Mouse (Mus musculus): ENCODE results near the gene Hhat. TPM values are rescaled to one million over a fixed set of nuclear protein-coding genes. Genes with fewer than 3 reads are reported as not detected.

Hhat gene
- polyA plus RNA-seq, 1 experiment: 0.39 TPM

- no peak for TF ChIP-seq CTCF (IDR thresholded peaks at IDR 0.05; ENCODE audit: low read depth, low read length)
- no peak for TF ChIP-seq POLR2A (IDR thresholded peaks at IDR 0.05; ENCODE audit: borderline replicate concordance, low read depth, low read length)
- H3K4me3 ChIP-seq (ENCODE audit: insufficient read depth, low read length): no peak overlapping the region
- no peaks in the 10 kb centered on the region for H3K4me1 ChIP-seq (ENCODE audit: control insufficient read depth, insufficient read depth, low read length)
Observed at GRCm38 (mm10) chr1:192663092-192663491, 107.9 kb downstream of the Hhat start.

GRCm38 (mm10) chr1:192661612-192662011, 109.4 kb downstream of the Hhat start:
- H3K4me3 ChIP-seq (ENCODE audit: insufficient read depth, low read length): no peak overlapping the region
- no peaks in the 10 kb centered on the region for H3K4me1 ChIP-seq (ENCODE audit: control insufficient read depth, insufficient read depth, low read length)
- H3K27ac ChIP-seq (ENCODE audit: insufficient read depth, low read depth, low read length): no peak overlapping the region
- no peak for TF ChIP-seq CTCF (IDR thresholded peaks at IDR 0.05; ENCODE audit: low read depth, low read length)
- TF ChIP-seq POLR2A (IDR thresholded peaks at IDR 0.05; ENCODE audit: borderline replicate concordance, low read depth, low read length): no peak

More at GRCm38 (mm10) chr1:192663092-192663491, 107.9 kb downstream of the Hhat start:
- no peak overlapping the region for H3K27ac ChIP-seq (ENCODE audit: insufficient read depth, low read depth, low read length)

GRCm38 (mm10) chr1:192657417-192657816, 113.6 kb downstream of the Hhat start:
- TF ChIP-seq POLR2A (IDR thresholded peaks at IDR 0.05; ENCODE audit: borderline replicate concordance, low read depth, low read length) (no peak), CTCF (IDR thresholded peaks at IDR 0.05; ENCODE audit: low read depth, low read length) (no peak)
- Histone ChIP-seq H3K4me3 (ENCODE audit: insufficient read depth, low read length) (no peak overlapping the region), H3K27ac (ENCODE audit: insufficient read depth, low read depth, low read length) (no peak overlapping the region), H3K4me1 (ENCODE audit: control insufficient read depth, insufficient read depth, low read length) (no peaks in the 10 kb centered on the region)

GRCm38 (mm10) chr1:192651981-192652605, 118.9 kb downstream of the Hhat start:
- TF ChIP-seq POLR2A (IDR thresholded peaks at IDR 0.05; ENCODE audit: borderline replicate concordance, low read depth, low read length): no peak
- TF ChIP-seq CTCF (IDR thresholded peaks at IDR 0.05; ENCODE audit: low read depth, low read length): no peak
- Histone ChIP-seq H3K27ac (ENCODE audit: insufficient read depth, low read depth, low read length) (no peak overlapping the region), H3K4me3 (ENCODE audit: insufficient read depth, low read length) (no peak overlapping the region), H3K4me1 (ENCODE audit: control insufficient read depth, insufficient read depth, low read length) (no peaks in the 10 kb centered on the region)

- TF ChIP-seq CTCF (IDR thresholded peaks at IDR 0.05; ENCODE audit: low read depth, low read length): no peak
- no peak for TF ChIP-seq POLR2A (IDR thresholded peaks at IDR 0.05; ENCODE audit: borderline replicate concordance, low read depth, low read length)
- Histone ChIP-seq H3K27ac (ENCODE audit: insufficient read depth, low read depth, low read length) (no peak overlapping the region), H3K4me3 (ENCODE audit: insufficient read depth, low read length) (no peak overlapping the region), H3K4me1 (ENCODE audit: control insufficient read depth, insufficient read depth, low read length) (no peaks in the 10 kb centered on the region)
Observed at GRCm38 (mm10) chr1:192650586-192650985, 120.4 kb downstream of the Hhat start.

GRCm38 (mm10) chr1:192650023-192650422, 121.0 kb downstream of the Hhat start:
- H3K4me3 ChIP-seq (ENCODE audit: insufficient read depth, low read length): no peak overlapping the region
- TF ChIP-seq CTCF (IDR thresholded peaks at IDR 0.05; ENCODE audit: low read depth, low read length) (no peak), POLR2A (IDR thresholded peaks at IDR 0.05; ENCODE audit: borderline replicate concordance, low read depth, low read length) (no peak)
- H3K27ac ChIP-seq (ENCODE audit: insufficient read depth, low read depth, low read length): no peak overlapping the region
- no peaks in the 10 kb centered on the region for H3K4me1 ChIP-seq (ENCODE audit: control insufficient read depth, insufficient read depth, low read length)

- no peak overlapping the region for H3K27ac ChIP-seq (ENCODE audit: insufficient read depth, low read depth, low read length)
- TF ChIP-seq CTCF (IDR thresholded peaks at IDR 0.05; ENCODE audit: low read depth, low read length) (no peak), POLR2A (IDR thresholded peaks at IDR 0.05; ENCODE audit: borderline replicate concordance, low read depth, low read length) (no peak)
- H3K4me1 ChIP-seq (ENCODE audit: control insufficient read depth, insufficient read depth, low read length): no peaks in the 10 kb centered on the region
- no peak overlapping the region for H3K4me3 ChIP-seq (ENCODE audit: insufficient read depth, low read length)
Observed at GRCm38 (mm10) chr1:192649233-192649632, 121.8 kb downstream of the Hhat start.

GRCm38 (mm10) chr1:192647361-192647760, 123.7 kb downstream of the Hhat start:
- no peak overlapping the region for H3K4me3 ChIP-seq (ENCODE audit: insufficient read depth, low read length)
- H3K4me1 ChIP-seq (ENCODE audit: control insufficient read depth, insufficient read depth, low read length): no peaks in the 10 kb centered on the region
- TF ChIP-seq POLR2A (IDR thresholded peaks at IDR 0.05; ENCODE audit: borderline replicate concordance, low read depth, low read length) (no peak), CTCF (IDR thresholded peaks at IDR 0.05; ENCODE audit: low read depth, low read length) (no peak)

GRCm38 (mm10) chr1:192642126-192642525, 128.9 kb downstream of the Hhat start:
- no peak overlapping the region for H3K27ac ChIP-seq (ENCODE audit: insufficient read depth, low read depth, low read length)
- no peak for TF ChIP-seq CTCF (IDR thresholded peaks at IDR 0.05; ENCODE audit: low read depth, low read length)
- no peak for TF ChIP-seq POLR2A (IDR thresholded peaks at IDR 0.05; ENCODE audit: borderline replicate concordance, low read depth, low read length)
- H3K4me3 ChIP-seq (ENCODE audit: insufficient read depth, low read length): no peak overlapping the region
- no peaks in the 10 kb centered on the region for H3K4me1 ChIP-seq (ENCODE audit: control insufficient read depth, insufficient read depth, low read length)

More at GRCm38 (mm10) chr1:192647361-192647760, 123.7 kb downstream of the Hhat start:
- no peak overlapping the region for H3K27ac ChIP-seq (ENCODE audit: insufficient read depth, low read depth, low read length)

- H3K27ac ChIP-seq (ENCODE audit: insufficient read depth, low read depth, low read length): no peak overlapping the region
- no peak for TF ChIP-seq POLR2A (IDR thresholded peaks at IDR 0.05; ENCODE audit: borderline replicate concordance, low read depth, low read length)
- no peak for TF ChIP-seq CTCF (IDR thresholded peaks at IDR 0.05; ENCODE audit: low read depth, low read length)
- H3K4me3 ChIP-seq (ENCODE audit: insufficient read depth, low read length): no peak overlapping the region
- no peaks in the 10 kb centered on the region for H3K4me1 ChIP-seq (ENCODE audit: control insufficient read depth, insufficient read depth, low read length)
Observed at GRCm38 (mm10) chr1:192639175-192639574, 131.8 kb downstream of the Hhat start.

All from bone marrow macrophage, adult 2 months (primary cell).